Mouse (Mus musculus) neutrophil, adult 5-6 weeks (primary cell): Measurements from ENCODE around the gene Crybb2. TPM values are rescaled to one million over a fixed set of nuclear protein-coding genes. Genes with fewer than 3 reads are reported as not detected.
"Not testable (repeated sequence)": the region's sequence is repeated elsewhere in the genome, so short reads cannot be mapped to it uniquely, and the experiment has no call there.

Source experiments
- ATAC-seq: fragments of 151-379, 151-347 bp; 2 replicates; pipeline ENCODE4 v1.8.0; 2017; ENCODE audit warnings: mild to moderate bottlenecking, moderate TSS enrichment; ENCODE audit not compliant: insufficient number of reproducible peaks, poor library complexity, low FRiP score, severe bottlenecking; ENCODE audit errors: extremely low read depth
- total RNA-seq: library from RNA; stranded (forward); fragments of 200-1000 nt; gene quantifications from 2 replicates; pipeline ENCODE4 v1.2.3, GENCODE M21; 2017

Gene Crybb2
- total RNA-seq, result not detected in 2 replicates

GRCm38 (mm10) chr5:113070017-113070416, at the start of gene Crybb2:
Gene Crybb2 (minus strand): TSS chr5:113070117.
- no peak for ATAC-seq

- ATAC-seq, result no peak
Observed at GRCm38 (mm10) chr5:113119291-113119690, 49.4 kb upstream of the Crybb2 start.

- no peak for ATAC-seq
Observed at GRCm38 (mm10) chr5:113118695-113119094, 48.8 kb upstream of the Crybb2 start.

GRCm38 (mm10) chr5:113117361-113117760, 47.4 kb upstream of the Crybb2 start:
- ATAC-seq, result no peak

- no peak for ATAC-seq
Observed at GRCm38 (mm10) chr5:113115896-113116295, 46.0 kb upstream of the Crybb2 start.

- no peak for ATAC-seq
Observed at GRCm38 (mm10) chr5:113114264-113115225, 44.6 kb upstream of the Crybb2 start.

- no peak for ATAC-seq
Observed at GRCm38 (mm10) chr5:113113120-113113519, 43.2 kb upstream of the Crybb2 start.

GRCm38 (mm10) chr5:113111336-113111735, 41.4 kb upstream of the Crybb2 start:
- no peak for ATAC-seq

GRCm38 (mm10) chr5:113110929-113111328, 41.0 kb upstream of the Crybb2 start:
- no peak for ATAC-seq

GRCm38 (mm10) chr5:113109651-113110050, 39.7 kb upstream of the Crybb2 start:
- ATAC-seq, result not testable (repeated sequence)

GRCm38 (mm10) chr5:113108165-113108764, 38.3 kb upstream of the Crybb2 start:
- no peak for ATAC-seq

GRCm38 (mm10) chr5:113107709-113108108, 37.8 kb upstream of the Crybb2 start:
- ATAC-seq, result no peak

- ATAC-seq, result no peak
Observed at GRCm38 (mm10) chr5:113106594-113106993, 36.7 kb upstream of the Crybb2 start.

GRCm38 (mm10) chr5:113105481-113105880, 35.6 kb upstream of the Crybb2 start:
- no peak for ATAC-seq

- ATAC-seq, result no peak
Observed at GRCm38 (mm10) chr5:113105035-113105434, 35.1 kb upstream of the Crybb2 start.

- no peak for ATAC-seq
Observed at GRCm38 (mm10) chr5:113102455-113102854, 32.5 kb upstream of the Crybb2 start.

- no peak for ATAC-seq
Observed at GRCm38 (mm10) chr5:113101457-113101856, 31.5 kb upstream of the Crybb2 start.

- ATAC-seq, result no peak
Observed at GRCm38 (mm10) chr5:113100422-113100821, 30.5 kb upstream of the Crybb2 start.

- peak; percentile 57 for ATAC-seq
Observed at GRCm38 (mm10) chr5:113099546-113099945, 29.6 kb upstream of the Crybb2 start.

GRCm38 (mm10) chr5:113097551-113097950, 27.6 kb upstream of the Crybb2 start:
- ATAC-seq, result no peak
